Mouse (Mus musculus) G1E (cell line): Measurements from ENCODE around the gene Dmrtc2. TPM values are rescaled to one million over a fixed set of nuclear protein-coding genes. Genes with fewer than 3 reads are reported as not detected.
A peak's percentile ranks its signal among the peaks of the same experiment; 100 is the strongest.
"Not testable (repeated sequence)": the region's sequence is repeated elsewhere in the genome, so short reads cannot be mapped to it uniquely, and the experiment has no call there.

Source experiments
- ATAC-seq: 2 replicates; pipeline ENCODE4 v1.8.0; 2016; ENCODE audit warnings: mild to moderate bottlenecking; ENCODE audit not compliant: insufficient number of reproducible peaks, poor library complexity, low FRiP score, severe bottlenecking; ENCODE audit errors: extremely low read depth
- DNase-seq: peaks from one replicate; pipeline ENCODE4 v3.0.0; 2012; ENCODE audit warnings: low spot score
- H3K27me3 ChIP-seq: 2 replicates; pipeline ENCODE4 v1.6.1; 2012; ENCODE audit warnings: mild to moderate bottlenecking, low read length, inconsistent platforms; ENCODE audit not compliant: insufficient read depth
- H3K36me3 ChIP-seq: replicated peaks from 2 replicates; pipeline ENCODE3; 2012; ENCODE audit warnings: mild to moderate bottlenecking, inconsistent platforms
- H3K4me1 ChIP-seq: 2 replicates; pipeline ENCODE4 v1.6.1; 2012; ENCODE audit warnings: low read depth, low read length, inconsistent platforms, mixed read lengths; ENCODE audit not compliant: insufficient read depth
- H3K4me3 ChIP-seq: 2 replicates; pipeline ENCODE4 v1.5.1; 2012; ENCODE audit warnings: low read depth, mild to moderate bottlenecking, inconsistent platforms, low read length, moderate library complexity, mixed read lengths
- H3K9me3 ChIP-seq: replicated peaks from 2 replicates; pipeline ENCODE4 v1.6.1; 2012; ENCODE audit warnings: inconsistent platforms
- CTCF ChIP-seq: IDR thresholded peaks from 2 replicates; pipeline ENCODE4 v1.5.1; 2012; ENCODE audit warnings: low read depth, low read length, inconsistent platforms, mixed read lengths
- GATA1 ChIP-seq: IDR thresholded peaks from 2 replicates; pipeline ENCODE4 v1.6.1; 2012; ENCODE audit warnings: borderline replicate concordance, low read length, inconsistent platforms, mixed read lengths
- GATA2 ChIP-seq: IDR thresholded peaks from 2 replicates; pipeline ENCODE4 v1.6.1; 2012; ENCODE audit warnings: low read depth, low read length, inconsistent platforms, borderline replicate concordance
- POLR2AphosphoS5 ChIP-seq: IDR thresholded peaks from 2 replicates; pipeline ENCODE4 v1.6.1; 2012; ENCODE audit warnings: low read depth, low read length, inconsistent platforms; ENCODE audit not compliant: insufficient replicate concordance
- TAL1 ChIP-seq: conservative IDR thresholded peaks from 2 replicates; pipeline ENCODE4 v1.6.1; 2012; ENCODE audit warnings: low read depth, low read length, inconsistent platforms, mixed read lengths
- polyA plus RNA-seq: library from polyadenylated mRNA; stranded (reverse); fragments of >175 nt; gene quantifications from 2 replicates; pipeline ENCODE4 v1.2.3, GENCODE M21; 2012
- total RNA-seq, 2 experiments: library from RNA; stranded (forward) in 1 of 2; stranded (reverse) in 1 of 2; fragments of 200-1000 nt in 1 of 2; fragments of >200 nt in 1 of 2; fragmentation: Nextera tagmentation in 1 of 2; gene quantifications; 2 replicates each; pipeline ENCODE4 v1.2.3; 2014 to 2017

Gene Dmrtc2
- total and polyA plus RNA-seq, 3 experiments, result not detected

DNA sequence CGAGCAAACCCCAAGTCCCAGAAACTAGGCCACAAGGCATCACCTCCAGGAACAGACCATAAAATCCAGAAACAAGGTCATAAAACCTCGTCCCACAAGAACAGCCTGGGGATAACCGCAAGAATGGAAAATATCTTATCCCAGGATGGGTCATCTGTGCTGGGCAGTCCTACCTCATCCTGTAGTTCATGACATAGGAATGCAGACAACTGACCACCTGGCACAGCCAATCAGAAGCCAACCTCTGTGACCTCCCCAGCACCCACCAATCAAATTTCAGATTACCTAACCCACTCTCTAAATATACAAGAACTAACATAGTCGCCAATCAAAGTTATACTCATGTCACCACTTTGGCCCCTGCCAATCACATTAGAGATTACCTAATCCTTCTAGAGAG lies 28.8 kb upstream of the Dmrtc2 start:
- no peaks in the 10 kb centered on the region for H3K27me3 ChIP-seq
- no peak for DNase-seq
- no peak overlapping the region for H3K4me3 ChIP-seq
- ATAC-seq, result no peak
- no peaks in the 10 kb centered on the region for H3K36me3 ChIP-seq
- no peaks in the 10 kb centered on the region for H3K9me3 ChIP-seq
- TF ChIP-seq GATA2, result no peak
- TF ChIP-seq POLR2AphosphoS5, result no peak
- TF ChIP-seq CTCF, result no peak
- TF ChIP-seq GATA1, result no peak
- no peak for TF ChIP-seq TAL1
- H3K4me1 ChIP-seq, result peaks cover 21% of the 10 kb centered on the region

DNA sequence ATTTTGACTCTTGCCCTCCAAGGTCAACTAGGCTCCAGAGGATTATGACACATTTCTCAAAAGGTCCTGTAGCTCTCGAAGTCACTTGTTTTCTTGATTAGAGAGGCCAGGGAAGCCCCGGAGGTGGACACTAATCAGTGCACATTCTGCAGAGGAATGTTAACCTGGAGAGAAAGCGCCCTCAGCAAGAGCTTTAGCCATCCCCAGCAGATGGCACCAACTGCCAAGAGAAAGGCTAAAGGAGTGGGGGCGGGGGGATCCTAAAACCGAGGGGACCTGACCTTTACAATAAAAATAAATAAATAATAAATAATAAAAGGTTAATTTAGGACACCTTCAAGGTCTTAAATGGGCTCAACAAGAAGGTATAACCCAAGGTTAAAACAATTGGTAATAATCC lies 25.7 kb upstream of the Dmrtc2 start:
- peaks cover 40% of the 10 kb centered on the region for H3K4me1 ChIP-seq
- no peaks in the 10 kb centered on the region for H3K27me3 ChIP-seq
- no peaks in the 10 kb centered on the region for H3K36me3 ChIP-seq
- ATAC-seq, result no peak
- no peaks in the 10 kb centered on the region for H3K9me3 ChIP-seq
- TF ChIP-seq GATA2 (no peak), CTCF (no peak), TAL1 (no peak), GATA1 (no peak), POLR2AphosphoS5 (no peak)
- DNase-seq, result no peak
- no peak overlapping the region for H3K4me3 ChIP-seq

DNA sequence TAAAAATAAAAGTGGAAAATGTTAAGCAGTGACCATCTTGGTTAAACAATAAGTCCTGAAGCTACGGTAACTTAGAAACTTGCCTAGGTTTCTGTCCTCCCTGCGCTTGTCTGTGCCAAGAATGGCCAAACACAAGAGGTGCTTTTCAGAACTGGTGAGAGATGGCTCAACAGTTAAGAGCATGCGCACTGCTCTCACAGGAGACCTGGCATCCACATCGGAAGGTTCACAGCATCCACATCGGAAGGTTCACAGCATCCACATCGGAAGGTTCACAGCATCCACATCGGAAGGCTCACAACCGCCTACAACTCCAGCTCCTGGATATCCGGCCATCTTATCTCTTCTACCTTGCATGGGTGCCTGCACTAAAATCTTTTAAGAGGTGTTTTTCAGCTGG lies 24.7 kb upstream of the Dmrtc2 start:
- no peak for ATAC-seq
- no peaks in the 10 kb centered on the region for H3K27me3 ChIP-seq
- DNase-seq, result no peak
- H3K9me3 ChIP-seq, result no peaks in the 10 kb centered on the region
- TF ChIP-seq GATA1 (no peak), GATA2 (no peak), CTCF (no peak), POLR2AphosphoS5 (no peak), TAL1 (no peak)
- no peak overlapping the region for H3K4me3 ChIP-seq
- peaks cover 46% of the 10 kb centered on the region for H3K4me1 ChIP-seq
- H3K36me3 ChIP-seq, result no peaks in the 10 kb centered on the region

DNA sequence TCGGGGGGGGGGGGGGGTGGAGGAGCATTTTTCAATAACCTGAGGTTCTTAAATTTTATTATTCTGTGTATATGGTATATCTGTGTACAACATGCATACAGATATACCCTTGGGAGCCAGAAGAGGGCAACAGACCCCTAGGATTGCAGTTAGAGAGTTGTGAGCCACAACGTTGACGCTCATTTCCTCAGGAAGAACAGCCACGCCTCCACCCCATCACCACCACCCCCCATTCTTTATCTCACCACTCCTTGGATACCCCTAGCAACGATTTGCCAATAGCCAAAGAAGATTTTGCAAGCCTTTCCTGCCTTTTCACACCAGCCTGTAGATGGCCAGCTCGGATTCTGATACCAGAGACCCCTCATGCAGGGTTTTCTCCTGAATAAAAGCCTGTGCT lies 24.1 kb upstream of the Dmrtc2 start:
- Histone ChIP-seq H3K36me3 (no peaks in the 10 kb centered on the region), H3K9me3 (no peaks in the 10 kb centered on the region), H3K4me1 (peaks cover 50% of the 10 kb centered on the region), H3K4me3 (no peak overlapping the region), H3K27me3 (no peaks in the 10 kb centered on the region)
- DNase-seq (peak; percentile 66), ATAC-seq (peak; percentile 76)
- no peak for TF ChIP-seq CTCF
- no peak for TF ChIP-seq GATA1
- TF ChIP-seq GATA2, result no peak
- TF ChIP-seq TAL1, result no peak
- no peak for TF ChIP-seq POLR2AphosphoS5

DNA sequence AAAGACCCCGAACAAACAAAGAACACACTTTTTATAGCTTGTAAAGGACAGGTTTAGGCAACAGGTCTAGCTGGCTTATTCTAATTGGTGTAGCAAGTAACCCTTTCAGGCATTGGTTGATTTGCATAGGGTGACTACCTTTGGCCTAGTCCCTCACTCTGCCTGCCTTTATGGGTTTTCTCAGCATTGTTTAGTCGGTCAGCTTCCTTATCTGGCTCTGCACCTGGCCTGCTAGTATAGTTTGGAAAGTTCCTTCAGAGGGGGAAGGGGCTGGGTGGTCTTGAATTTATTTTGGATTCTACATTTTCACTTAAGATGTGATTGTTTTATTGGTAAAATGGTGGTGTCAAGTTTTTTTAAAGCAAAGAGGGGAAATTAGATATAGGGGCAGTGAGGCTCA lies 23.3 kb upstream of the Dmrtc2 start:
- not testable (repeated sequence) for ATAC-seq
- H3K4me1 ChIP-seq, result peaks cover 56% of the 10 kb centered on the region

DNA sequence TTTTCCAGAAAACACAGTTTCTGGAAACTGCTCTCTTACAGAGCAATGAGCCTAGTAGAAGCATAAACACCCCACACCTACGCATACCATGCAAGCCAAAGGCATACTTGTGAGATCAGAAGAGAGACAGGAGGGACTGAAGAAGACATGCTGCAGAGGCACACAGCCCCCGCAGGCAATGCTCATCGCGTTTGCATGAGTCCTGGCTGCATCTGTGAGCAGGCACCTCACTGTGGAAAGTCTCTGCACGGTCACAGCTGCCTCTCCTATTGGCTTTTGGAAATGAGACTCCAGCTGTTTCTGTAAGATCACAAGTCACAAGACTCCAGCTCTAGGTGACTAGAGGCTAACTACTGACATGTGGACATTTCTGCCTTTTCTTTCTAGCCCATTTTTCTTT lies 19.7 kb upstream of the Dmrtc2 start:
- TF ChIP-seq POLR2AphosphoS5 (no peak), TAL1 (no peak)
- peak overlapping the region; percentile 61; the same call in 1 of the 2 replicates for H3K4me3 ChIP-seq
- peaks cover 82% of the 10 kb centered on the region for H3K4me1 ChIP-seq
- peak; percentile 33 for DNase-seq
- no peaks in the 10 kb centered on the region for H3K36me3 ChIP-seq
- H3K27me3 ChIP-seq, result no peaks in the 10 kb centered on the region
- ATAC-seq, result peak; percentile 30; the same call in 1 of the 2 replicates
- 0 out of 2 replicates have a peak, but pooled peaks cover 2% of the 10 kb centered on the region for H3K9me3 ChIP-seq

More for the DNA sequence above, 23.3 kb upstream of the Dmrtc2 start:
- not testable (repeated sequence) for DNase-seq, H3K4me3 ChIP-seq, H3K9me3 ChIP-seq, H3K27me3 ChIP-seq, H3K36me3 ChIP-seq

DNA sequence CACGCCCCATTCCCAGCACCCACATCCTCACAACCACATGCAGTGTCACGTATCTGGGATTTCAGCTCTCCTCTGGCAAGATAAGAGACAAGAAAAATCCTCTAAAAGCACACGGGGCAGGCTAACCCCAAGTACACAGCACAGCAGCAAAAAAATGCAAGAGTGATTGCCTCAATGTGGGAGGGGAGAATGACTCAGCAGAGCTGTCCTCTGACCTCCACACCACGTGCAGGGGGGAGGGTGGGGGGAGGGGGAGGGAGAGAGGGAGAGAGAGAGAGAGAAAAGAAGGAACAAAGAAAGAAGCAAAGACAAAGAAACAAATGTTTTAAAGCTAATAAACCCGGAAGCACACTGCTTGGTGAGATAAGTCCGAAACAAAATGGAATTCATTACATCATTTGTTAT lies 19.0 kb upstream of the Dmrtc2 start:
- no peak for TF ChIP-seq POLR2AphosphoS5
- TF ChIP-seq CTCF, result no peak
- no peak for TF ChIP-seq GATA2
- TF ChIP-seq GATA1, result no peak
- TF ChIP-seq TAL1, result no peak
- ATAC-seq (peak; percentile 51), DNase-seq (peak; percentile 61)
- Histone ChIP-seq H3K4me1 (peaks cover 78% of the 10 kb centered on the region), H3K27me3 (no peaks in the 10 kb centered on the region), H3K9me3 (0 out of 2 replicates have a peak, but pooled peaks cover 2% of the 10 kb centered on the region), H3K4me3 (peak overlapping the region; percentile 56; the same call in 1 of the 2 replicates), H3K36me3 (no peaks in the 10 kb centered on the region)
